Mouse (Mus musculus) spleen, adult 2 months (tissue): Measurements from ENCODE around the gene 4930556J24Rik. TPM values are rescaled to one million over a fixed set of nuclear protein-coding genes. Genes with fewer than 3 reads are reported as not detected.
"Not testable (repeated sequence)": the region's sequence is repeated elsewhere in the genome, so short reads cannot be mapped to it uniquely, and the experiment has no call there.

Experiments used
- DNase-seq, 2 experiments: peaks; one replicate each; pipeline versions ENCODE4 v3.0.0 to v3.0.0-alpha.2; 2012 to 2021; ENCODE audit warnings: low spot score in 2 of 2, low read depth in 1 of 2
- H3K27ac ChIP-seq: fragments of 200-500 bp; 2 replicates; pipeline ENCODE4 v1.5.1; 2012; ENCODE audit warnings: low read length, inconsistent platforms; ENCODE audit not compliant: insufficient read depth
- H3K27me3 ChIP-seq: fragments of 200-500 bp; 2 replicates; pipeline ENCODE4 v1.6.1; 2012; ENCODE audit warnings: mild to moderate bottlenecking, moderate library complexity, low read length, inconsistent platforms; ENCODE audit not compliant: control insufficient read depth, insufficient read depth
- H3K36me3 ChIP-seq: fragments of 200-500 bp; 2 replicates; pipeline ENCODE4 v1.6.1; 2012; ENCODE audit warnings: mild to moderate bottlenecking, low read length, inconsistent platforms; ENCODE audit not compliant: control insufficient read depth, insufficient read depth
- H3K4me1 ChIP-seq: fragments of 200-500 bp; 2 replicates; pipeline ENCODE4 v1.6.1; 2011; ENCODE audit warnings: inconsistent platforms; ENCODE audit not compliant: control insufficient read depth, insufficient read depth, insufficient read length
- H3K4me3 ChIP-seq: fragments of 200-500 bp; 2 replicates; pipeline ENCODE4 v1.5.1; 2011; ENCODE audit warnings: mild to moderate bottlenecking, inconsistent platforms; ENCODE audit not compliant: insufficient read depth, insufficient read length; ENCODE audit errors: extremely low read depth
- CTCF ChIP-seq: fragments of 200-500 bp; IDR thresholded peaks from 2 replicates; pipeline ENCODE4 v1.5.1; 2011; ENCODE audit warnings: mild to moderate bottlenecking, inconsistent platforms; ENCODE audit not compliant: insufficient read depth, insufficient read length, insufficient replicate concordance; ENCODE audit errors: extremely low read depth
- POLR2A ChIP-seq: fragments of 200-500 bp; IDR thresholded peaks from 2 replicates; pipeline ENCODE4 v1.6.1; 2011; ENCODE audit warnings: low read depth, low read length, inconsistent platforms
- WGBS: fragments of 180-500 bp; shearing (Covaris S2); methylation state at CpG from one replicate; pipeline ENCODE4 v1.1.7; 2018; 5-methylcytosine and 5-hydroxymethylcytosine counted together
- polyA plus RNA-seq: library from polyadenylated mRNA; depleted of rRNA; stranded (reverse); fragments of >200 nt; gene quantifications from 2 replicates; pipeline ENCODE4 v1.2.3, GENCODE M21; 2012

Gene 4930556J24Rik
- polyA plus RNA-seq, 1 experiment, result not detected

GRCm38 (mm10) chr11:3961761-3962160 is 14.8 kb downstream of the 4930556J24Rik start:
- no peak for DNase-seq
- no peak overlapping the region for H3K27ac ChIP-seq
- TF ChIP-seq POLR2A (no peak), CTCF (no peak)
- no peaks in the 10 kb centered on the region for H3K27me3 ChIP-seq
- peaks cover 11% of the 10 kb centered on the region; the same call in 1 of the 2 replicates for H3K4me1 ChIP-seq
- no peak overlapping the region for H3K4me3 ChIP-seq
- WGBS, result 81% methylated on average over 3 of the region's 3 CpGs
- H3K36me3 ChIP-seq, result no peaks in the 10 kb centered on the region

- TF ChIP-seq CTCF, result no peak
- TF ChIP-seq POLR2A, result no peak
- no peak overlapping the region for H3K27ac ChIP-seq
- no peaks in the 10 kb centered on the region for H3K27me3 ChIP-seq
- no peak overlapping the region for H3K4me3 ChIP-seq
- no peak for DNase-seq
- H3K36me3 ChIP-seq, result no peaks in the 10 kb centered on the region
- peaks cover 11% of the 10 kb centered on the region; the same call in 1 of the 2 replicates for H3K4me1 ChIP-seq
- WGBS, result 57% methylated on average over 2 of the region's 2 CpGs
These were observed 15.7 kb downstream of the 4930556J24Rik start for GRCm38 (mm10) chr11:3960901-3961300.

- 79% methylated on average over 4 of the region's 4 CpGs for WGBS
These were observed 21.2 kb downstream of the 4930556J24Rik start for GRCm38 (mm10) chr11:3955371-3955770.

GRCm38 (mm10) chr11:3954876-3955275 is 21.7 kb downstream of the 4930556J24Rik start:
- not testable (repeated sequence) for H3K36me3 ChIP-seq, H3K4me1 ChIP-seq, DNase-seq, H3K4me3 ChIP-seq, H3K27me3 ChIP-seq, H3K27ac ChIP-seq
- WGBS, result 90% methylated on average over 5 of the region's 5 CpGs

More at GRCm38 (mm10) chr11:3955371-3955770, 21.2 kb downstream of the 4930556J24Rik start:
- H3K27me3 ChIP-seq, H3K4me1 ChIP-seq, H3K27ac ChIP-seq, H3K4me3 ChIP-seq, DNase-seq, H3K36me3 ChIP-seq: not testable (repeated sequence)

- TF ChIP-seq CTCF (no peak), POLR2A (no peak)
- 38% methylated on average over 1 of the region's 1 CpGs for WGBS
- Histone ChIP-seq H3K27me3 (no peaks in the 10 kb centered on the region; the same call in 1 of the 2 replicates), H3K4me1 (no peaks in the 10 kb centered on the region), H3K36me3 (no peaks in the 10 kb centered on the region), H3K27ac (no peak overlapping the region), H3K4me3 (no peak overlapping the region)
- no peak for DNase-seq
These were observed 30.2 kb downstream of the 4930556J24Rik start for GRCm38 (mm10) chr11:3946386-3946785.

- H3K36me3 ChIP-seq, result no peaks in the 10 kb centered on the region
- DNase-seq, result no peak
- no peak overlapping the region for H3K27ac ChIP-seq
- no peaks in the 10 kb centered on the region; the same call in 1 of the 2 replicates for H3K27me3 ChIP-seq
- TF ChIP-seq CTCF (no peak), POLR2A (no peak)
- 82% methylated on average over 7 of the region's 7 CpGs for WGBS
- H3K4me1 ChIP-seq, result no peaks in the 10 kb centered on the region
- no peak overlapping the region for H3K4me3 ChIP-seq
These were observed 35.2 kb downstream of the 4930556J24Rik start for GRCm38 (mm10) chr11:3941371-3941770.

- 91% methylated on average over 13 of the region's 13 CpGs for WGBS
- Histone ChIP-seq H3K4me1 (no peaks in the 10 kb centered on the region), H3K27me3 (no peaks in the 10 kb centered on the region), H3K27ac (no peak overlapping the region), H3K4me3 (no peak overlapping the region), H3K36me3 (no peaks in the 10 kb centered on the region)
- TF ChIP-seq CTCF (no peak), POLR2A (no peak)
- DNase-seq, result no peak
These were observed 39.2 kb downstream of the 4930556J24Rik start for GRCm38 (mm10) chr11:3937321-3937874.

GRCm38 (mm10) chr11:3936318-3936717 is 40.3 kb downstream of the 4930556J24Rik start:
- Histone ChIP-seq H3K27ac (no peak overlapping the region), H3K36me3 (no peaks in the 10 kb centered on the region), H3K4me3 (no peak overlapping the region), H3K27me3 (no peaks in the 10 kb centered on the region), H3K4me1 (no peaks in the 10 kb centered on the region)
- TF ChIP-seq POLR2A (no peak), CTCF (no peak)
- DNase-seq, result no peak
- WGBS, result 90% methylated on average over 3 of the region's 3 CpGs
